Comparison of ENCODE assay signal across 8 mouse cellular contexts in genomic region chr11:83297816-83298215, GRCm38 (mm10). TPM values are rescaled to one million over a fixed set of nuclear protein-coding genes. Genes with fewer than 3 reads are reported as not detected.
DNase-seq lines count a peak whose midpoint lies in the region; ATAC-seq and TF ChIP-seq lines count a peak whose summit lies in the region.

No protein-coding gene starts in this region.

- peak overlapping the region; percentile 84 for H3K4me2 ChIP-seq in limb, embryonic 14.5 days (replicated peaks; ENCODE audit: low read depth, low read length, severe bottlenecking)
- peak overlapping the region; percentile 96 for H3K4me2 ChIP-seq in stomach, embryonic 16.5 days (ENCODE audit: low read depth, low read length)

- WGBS in forebrain, embryonic 10.5 days, result 81% methylated on average over 6 of the region's 6 CpGs
- 77% methylated on average over 6 of the region's 6 CpGs for whole genome bisulfite sequencing in limb, embryonic 14.5 days
- 68% methylated on average over 6 of the region's 6 CpGs for WGBS in stomach, embryonic 16.5 days

- DNase-seq in left cerebral cortex, adult 2 months (ENCODE audit: extremely low spot score in 1 of 2, low spot score in 2 of 2), result no peak
- DNase-seq in left cerebral cortex, postnatal 36 days (ENCODE audit: low spot score in 2 of 2), result no peak
- no peak for DNase-seq in forebrain, embryonic 10.5 days (ENCODE audit: extremely low spot score, low spot score)
- DNase-seq in limb, embryonic 14.5 days (ENCODE audit: low spot score), result no peak
- DNase-seq in urinary bladder, adult 2 months (ENCODE audit: low spot score), result no peak
- DNase-seq in frontal cortex, postnatal 25 days (ENCODE audit: low spot score in 2 of 2), result no peak
- no peak for DNase-seq in adrenal gland, postnatal 4 days (ENCODE audit: low spot score in 2 of 2)

- H3K4me1 ChIP-seq in forebrain, embryonic 10.5 days, result peaks cover 39% of the 10 kb centered on the region
- peaks cover 20% of the 10 kb centered on the region for H3K4me1 ChIP-seq in limb, embryonic 14.5 days (ENCODE audit: control insufficient read depth, insufficient read depth, low read length)
- peaks cover 21% of the 10 kb centered on the region for H3K4me1 ChIP-seq in stomach, embryonic 16.5 days (ENCODE audit: control insufficient read depth, insufficient read depth, low read length)

- peak overlapping the region; percentile 77; the same call in 1 of the 2 replicates for H3K9ac ChIP-seq in limb, embryonic 14.5 days (ENCODE audit: low read depth, low read length, severe bottlenecking)
- peak overlapping the region; percentile 94 for H3K9ac ChIP-seq in stomach, embryonic 16.5 days (ENCODE audit: low read length)

- peak overlapping the region; percentile 97 for H3K27ac ChIP-seq in left cerebral cortex, adult 2 months
- H3K27ac ChIP-seq in forebrain, embryonic 10.5 days, result peak overlapping the region; percentile 93; the same call in 1 of the 2 replicates
- H3K27ac ChIP-seq in limb, embryonic 14.5 days (replicated peaks; ENCODE audit: low read depth, low read length), result no peak overlapping the region
- H3K27ac ChIP-seq in stomach, embryonic 16.5 days (ENCODE audit: low read length), result peak overlapping the region; percentile 97

- TF ChIP-seq CTCF in left cerebral cortex, adult 2 months (IDR thresholded peaks at IDR 0.05), result no peak

- H3K36me3 ChIP-seq in forebrain, embryonic 10.5 days (replicated peaks), result peaks cover 46% of the 10 kb centered on the region
- H3K36me3 ChIP-seq in limb, embryonic 14.5 days (ENCODE audit: control insufficient read depth, insufficient read depth, low read length), result peaks cover 21% of the 10 kb centered on the region
- H3K36me3 ChIP-seq in stomach, embryonic 16.5 days (ENCODE audit: control insufficient read depth, insufficient read depth, low read length), result peaks cover 5% of the 10 kb centered on the region; the same call in 1 of the 2 replicates

- no peak for ATAC-seq in limb, embryonic 14.5 days (ENCODE audit: low FRiP score, low read depth)
- no peak for ATAC-seq in stomach, embryonic 16.5 days (ENCODE audit: insufficient read depth, low FRiP score)

- intact Hi-C loops in left cerebral cortex, adult 2 months (cut with DNase I), result no loop called here
- intact Hi-C loops in left cerebral cortex, postnatal 36 days (cut with DNase I), result loop anchor here (10.0 kb wide), 1 partner anchor 383 kb away; the partner anchor contains the start of gene Unc45b

- H3K27me3 ChIP-seq in forebrain, embryonic 10.5 days (ENCODE audit: poor library complexity, severe bottlenecking), result no peaks in the 10 kb centered on the region
- no peaks in the 10 kb centered on the region for H3K27me3 ChIP-seq in limb, embryonic 14.5 days (ENCODE audit: control insufficient read depth, insufficient read depth, low read length)
- no peaks in the 10 kb centered on the region for H3K27me3 ChIP-seq in stomach, embryonic 16.5 days (ENCODE audit: control insufficient read depth, insufficient read depth, low read length)

- no peaks in the 10 kb centered on the region for H3K9me3 ChIP-seq in forebrain, embryonic 10.5 days
- no peaks in the 10 kb centered on the region for H3K9me3 ChIP-seq in limb, embryonic 14.5 days (ENCODE audit: control insufficient read depth, low read length)
- H3K9me3 ChIP-seq in stomach, embryonic 16.5 days (replicated peaks; ENCODE audit: control insufficient read depth, low read length), result no peaks in the 10 kb centered on the region

- H3K4me3 ChIP-seq in left cerebral cortex, adult 2 months, result peak overlapping the region; percentile 78
- H3K4me3 ChIP-seq in forebrain, embryonic 10.5 days, result peak overlapping the region; percentile 85
- peak overlapping the region; percentile 79 for H3K4me3 ChIP-seq in limb, embryonic 14.5 days (replicated peaks; ENCODE audit: low read length)
- peak overlapping the region; percentile 88 for H3K4me3 ChIP-seq in stomach, embryonic 16.5 days (replicated peaks; ENCODE audit: low read length)

- TF ChIP-seq POLR2A in limb, embryonic 14.5 days (IDR thresholded peaks at IDR 0.05; ENCODE audit: borderline replicate concordance, extremely low read depth, insufficient read depth, insufficient read length), result no peak

RNA-seq across cellular contexts. Expression of gene Ap2b1, which starts 1.0 kb away (rescaled TPM):
- 100 to 1,000 TPM; 281 to 296 TPM for total RNA-seq in left cerebral cortex, adult 2 months (2021)
- total RNA-seq in left cerebral cortex, postnatal 36 days (2021), result 100 to 1,000 TPM; 268 to 286 TPM
- polyA plus RNA-seq in forebrain, embryonic 10.5 days (2016; fragmentation: Nextera tagmentation; extraction: Ambion mirVana), result 66.4 and 67.0 TPM in 2 replicates
- 49.6 and 49.7 TPM in 2 replicates for polyA plus RNA-seq in limb, embryonic 14.5 days (2012; rRNA removed)
- polyA plus RNA-seq in limb, embryonic 14.5 days (2014; fragmentation: Nextera tagmentation; extraction: Ambion mirVana), result 62.4 and 67.0 TPM in 2 replicates
- polyA plus RNA-seq in stomach, embryonic 16.5 days (2015; fragmentation: Nextera tagmentation; extraction: Ambion mirVana), result 50.0 and 50.5 TPM in 2 replicates
- polyA plus RNA-seq in urinary bladder, adult 2 months (2012; rRNA removed), result 37.1 and 46.7 TPM in 2 replicates
- 100 to 1,000 TPM; 105 to 121 TPM for total RNA-seq in adrenal gland, postnatal 4 days (2021)

RNA-seq across cellular contexts. Expression of gene Pex12, which starts 4.6 kb away (rescaled TPM):
- 10 to 100 TPM in 1 of 2 experiments, 1 to 10 TPM in 1; 9.4 to 13.9 TPM for total RNA-seq in left cerebral cortex, adult 2 months (2021)
- 10 to 100 TPM in 1 of 2 experiments, 1 to 10 TPM in 1; 8.1 to 11.3 TPM for total RNA-seq in left cerebral cortex, postnatal 36 days (2021)
- 16.4 and 16.6 TPM in 2 replicates for polyA plus RNA-seq in forebrain, embryonic 10.5 days (2016; fragmentation: Nextera tagmentation; extraction: Ambion mirVana)
- 11.5 TPM in 2 replicates for polyA plus RNA-seq in limb, embryonic 14.5 days (2012; rRNA removed)
- 14.6 and 15.3 TPM in 2 replicates for polyA plus RNA-seq in limb, embryonic 14.5 days (2014; fragmentation: Nextera tagmentation; extraction: Ambion mirVana)
- polyA plus RNA-seq in stomach, embryonic 16.5 days (2015; fragmentation: Nextera tagmentation; extraction: Ambion mirVana), result 13.6 and 15.0 TPM in 2 replicates
- 10.6 and 11.0 TPM in 2 replicates for polyA plus RNA-seq in urinary bladder, adult 2 months (2012; rRNA removed)
- total RNA-seq in adrenal gland, postnatal 4 days (2021), result 10 to 100 TPM; 17.6 to 20.0 TPM

RNA-seq across cellular contexts. Expression of gene Slfn14, which starts 11.3 kb away (rescaled TPM):
- not detected for total RNA-seq in left cerebral cortex, adult 2 months (2021)
- total RNA-seq in left cerebral cortex, postnatal 36 days (2021), result not detected
- 0.15 and 0.19 TPM in 2 replicates for polyA plus RNA-seq in forebrain, embryonic 10.5 days (2016; fragmentation: Nextera tagmentation; extraction: Ambion mirVana)
- polyA plus RNA-seq in limb, embryonic 14.5 days (2012; rRNA removed), result 0.06 and 0.09 TPM in 2 replicates
- polyA plus RNA-seq in limb, embryonic 14.5 days (2014; fragmentation: Nextera tagmentation; extraction: Ambion mirVana), result 0.07 and 0.12 TPM in 2 replicates
- 1.4 and 1.7 TPM in 2 replicates for polyA plus RNA-seq in stomach, embryonic 16.5 days (2015; fragmentation: Nextera tagmentation; extraction: Ambion mirVana)
- polyA plus RNA-seq in urinary bladder, adult 2 months (2012; rRNA removed), result 0.01 TPM in 1 of 2 replicates, not detected in the other
- total RNA-seq in adrenal gland, postnatal 4 days (2021), result 1 to 10 TPM; 1.9 to 3.7 TPM
